Mouse (Mus musculus) thymus, postnatal 10 days (tissue): ENCODE results near the gene Etv4.

Experiments
- DNase-seq, 2 experiments: peaks; one replicate each; pipeline ENCODE4 v3.0.0; 2021; ENCODE audit warnings: low spot score in 2 of 2

Etv4 gene

DNA sequence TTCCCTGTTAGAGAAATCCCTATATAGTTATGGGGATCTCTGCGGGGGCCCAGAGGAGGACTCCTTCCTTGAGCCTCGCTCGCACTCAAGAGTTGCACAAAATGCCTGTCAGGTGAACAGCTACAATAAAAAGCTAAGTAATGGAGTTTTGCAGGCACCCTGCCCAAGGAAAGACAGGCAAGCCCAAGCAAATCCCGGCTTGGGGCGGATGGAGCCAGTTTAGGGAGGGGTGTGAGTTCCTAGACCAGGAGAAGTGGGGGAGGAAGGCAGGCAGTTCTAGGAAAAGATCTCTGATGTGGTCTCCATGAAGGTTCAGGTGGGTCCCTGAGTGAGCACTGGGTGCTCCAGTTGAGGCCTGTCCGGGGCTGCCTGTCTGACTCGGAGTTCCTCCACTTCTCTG lies 1.5 kb upstream of the Etv4 start:
- DNase-seq: no peak

DNA sequence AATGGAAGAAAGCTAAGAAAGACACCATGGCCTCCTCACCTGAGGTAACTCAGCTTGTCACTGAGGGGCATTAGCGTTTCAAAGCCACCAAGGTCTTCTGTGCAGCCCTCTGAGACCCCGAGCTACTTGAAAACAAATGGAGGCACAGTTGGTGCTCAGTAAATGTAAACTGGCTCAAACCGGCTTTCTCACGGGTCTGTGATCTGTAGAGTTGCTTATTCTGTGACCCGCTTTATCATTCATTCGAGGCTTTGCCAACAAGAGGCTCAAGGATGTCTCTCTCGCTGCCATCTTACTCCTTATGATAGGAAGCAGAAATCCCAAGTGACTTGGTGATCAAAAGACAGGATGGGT lies 658 bp upstream of the Etv4 start:
- no peak for DNase-seq

DNA sequence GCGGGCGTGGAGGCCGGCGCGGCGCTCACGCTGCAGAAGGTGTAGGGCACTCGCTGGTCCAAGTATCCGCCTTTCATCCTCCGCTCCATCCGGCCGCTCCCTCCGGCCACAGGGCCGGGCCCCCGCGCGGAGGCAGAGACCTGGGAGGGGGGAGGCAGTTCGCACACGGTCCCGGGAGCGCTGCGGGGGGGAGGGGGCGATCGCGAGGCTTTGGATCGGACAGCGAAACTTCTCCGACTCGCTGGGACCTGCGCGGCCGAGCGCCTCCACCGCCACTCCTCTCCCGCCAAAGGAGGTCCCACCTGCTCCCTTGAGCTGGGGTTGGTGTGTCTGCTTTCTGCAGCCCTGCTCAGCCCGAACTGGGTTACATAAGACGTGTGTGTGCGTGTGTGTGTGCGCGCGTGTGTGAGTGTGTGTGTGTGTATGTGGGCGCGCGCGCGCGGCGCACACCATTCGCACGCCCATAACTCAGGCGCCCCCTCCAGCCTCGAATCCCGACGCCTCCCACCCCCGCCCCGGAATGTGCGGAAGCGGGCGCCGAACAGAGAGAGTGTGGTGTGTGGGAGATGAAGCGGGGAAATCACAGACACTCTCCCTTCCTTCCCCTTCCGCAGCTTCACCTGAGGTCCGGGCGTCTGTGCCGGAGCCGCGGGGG lies 556 bp downstream of the Etv4 start:
- DNase-seq: peak; percentile 10 to 13

DNA sequence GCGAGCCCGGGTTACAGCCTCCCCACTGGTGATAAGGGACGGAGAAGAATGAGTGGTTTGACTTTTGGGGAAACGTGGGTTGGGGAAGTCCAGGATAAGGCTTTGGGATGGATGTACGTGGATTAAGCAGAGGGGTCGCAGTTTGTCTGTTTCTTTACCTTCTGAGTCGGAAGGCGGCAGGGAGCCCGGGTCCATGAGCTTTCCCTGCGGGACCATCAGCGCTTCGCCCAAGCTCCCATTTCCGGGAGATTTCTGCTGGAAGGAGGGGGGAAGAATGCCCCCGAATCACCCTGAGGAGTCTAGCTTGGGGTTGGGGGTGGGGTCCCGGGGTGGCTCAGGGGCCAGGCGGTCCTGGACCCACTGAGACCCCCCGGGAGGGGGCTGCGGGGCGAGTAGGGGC lies 1.1 kb downstream of the Etv4 start:
- DNase-seq: no peak

DNA sequence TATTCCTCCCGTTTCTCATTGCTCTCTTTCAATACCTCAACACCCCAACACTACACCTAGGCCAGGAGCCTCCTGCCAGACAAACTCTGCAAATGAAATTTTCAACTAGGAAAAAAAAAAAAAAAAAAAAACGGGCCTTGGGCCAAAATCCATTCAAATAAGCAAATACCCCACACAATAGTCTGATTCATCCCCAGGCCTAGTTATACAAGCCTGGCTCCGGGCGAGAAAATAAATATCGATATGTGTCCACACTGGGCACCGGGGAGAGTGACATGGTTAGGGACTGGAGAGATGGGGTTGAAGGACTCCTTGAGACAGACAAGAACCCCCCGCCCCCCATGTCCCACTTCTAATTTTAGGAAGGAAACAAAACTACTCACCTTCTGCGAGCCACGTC lies 1.6 kb downstream of the Etv4 start:
- DNase-seq: no peak

DNA sequence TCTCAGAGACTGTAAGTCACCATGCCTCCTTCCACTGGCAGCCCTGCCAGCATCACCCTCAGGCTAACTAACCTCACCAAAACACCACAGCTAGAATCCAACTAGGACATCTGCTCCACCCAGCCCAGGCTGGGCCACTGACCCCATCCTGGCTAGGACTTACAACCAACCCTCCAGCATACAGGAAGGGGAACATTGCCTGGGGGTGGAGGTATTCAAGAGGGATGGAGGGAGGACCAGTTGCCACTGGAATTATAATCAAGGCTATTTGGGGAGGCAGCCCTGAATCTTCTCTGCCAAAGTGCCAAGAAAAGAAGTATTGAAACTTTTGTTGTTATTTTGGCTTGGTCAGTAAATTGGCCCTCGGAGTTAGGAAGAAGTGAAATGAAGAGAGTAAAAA lies 2.0 kb downstream of the Etv4 start:
- no peak for DNase-seq

DNA sequence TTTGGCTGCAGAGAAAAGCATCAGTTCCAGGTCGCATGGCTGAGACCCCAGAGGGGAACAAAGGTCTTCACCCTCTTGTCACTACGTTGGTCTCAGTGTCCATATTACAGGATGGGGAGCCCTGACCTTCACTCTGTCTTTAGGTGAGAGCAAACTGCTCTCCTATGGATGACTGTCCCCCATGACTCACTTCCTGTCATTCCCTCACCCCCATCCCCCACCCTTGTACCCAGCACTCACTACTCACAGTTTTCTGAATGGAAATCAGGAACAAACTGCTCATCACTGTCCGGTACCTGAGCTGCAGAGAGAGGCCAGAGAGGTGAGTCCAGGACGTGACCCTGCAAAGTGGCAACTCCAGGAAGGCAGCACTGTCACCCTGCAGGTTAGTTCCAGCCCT lies 8.3 kb downstream of the Etv4 start:
- no peak for DNase-seq

DNA sequence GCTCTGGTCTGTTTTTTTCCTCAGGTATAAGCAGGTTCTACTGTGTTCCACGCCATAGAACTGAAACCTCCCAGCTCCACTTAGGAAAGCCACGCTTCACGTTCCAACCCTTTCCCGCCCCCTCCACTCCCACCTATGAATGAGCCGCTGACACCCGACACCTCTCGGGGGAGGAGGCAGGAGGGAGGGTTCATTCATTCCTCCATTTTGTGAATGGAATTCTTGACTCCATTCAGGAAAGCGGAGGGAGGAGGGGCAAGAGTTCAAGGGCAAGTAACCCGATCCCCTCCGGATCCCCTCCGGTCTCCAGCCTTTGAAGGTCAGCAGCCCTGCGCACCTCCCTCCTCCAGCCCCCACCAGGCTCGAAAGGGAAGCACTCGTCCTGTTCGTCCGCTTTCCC lies 12.7 kb downstream of the Etv4 start:
- no peak for DNase-seq

DNA sequence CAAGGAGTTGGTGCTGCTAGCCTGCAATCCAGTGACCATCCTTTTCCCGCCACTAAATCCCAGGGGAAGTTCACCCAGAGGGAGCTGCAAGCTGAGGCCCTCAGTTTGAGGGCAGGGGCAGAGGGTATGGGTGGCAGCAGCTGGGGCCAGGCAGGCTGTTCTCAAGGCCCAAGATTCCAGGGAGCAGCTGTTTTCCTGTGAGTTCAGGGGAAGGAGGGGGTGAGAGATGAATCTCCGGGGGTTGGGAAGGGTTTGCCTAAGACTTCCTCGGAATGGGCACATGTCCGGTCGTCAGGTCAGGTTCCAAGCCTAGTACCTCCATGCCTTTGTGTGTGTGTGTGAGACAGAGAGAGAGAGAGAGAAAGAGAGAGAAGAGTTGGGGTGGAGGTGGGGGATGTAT lies 13.1 kb downstream of the Etv4 start:
- no peak for DNase-seq

DNA sequence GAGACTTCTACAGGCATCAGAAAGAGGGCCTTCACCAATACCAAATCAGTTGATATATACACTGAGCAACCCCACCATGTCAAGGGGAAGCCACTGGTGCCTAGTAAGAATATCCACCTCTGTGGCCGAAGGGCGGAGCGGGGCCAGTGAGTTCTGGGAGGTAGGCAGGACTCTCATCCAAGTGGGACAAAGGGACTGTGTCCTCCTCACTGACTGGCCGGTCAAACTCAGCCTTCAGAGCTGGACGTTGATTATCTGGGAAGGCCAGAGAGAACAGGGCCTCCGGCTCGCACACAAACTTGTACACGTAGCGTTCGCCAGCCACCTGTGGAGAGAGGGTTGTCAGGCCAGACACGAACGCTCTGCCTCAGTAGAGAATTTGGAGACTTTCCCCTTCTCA lies 14.9 kb downstream of the Etv4 start:
- DNase-seq: no peak

DNA sequence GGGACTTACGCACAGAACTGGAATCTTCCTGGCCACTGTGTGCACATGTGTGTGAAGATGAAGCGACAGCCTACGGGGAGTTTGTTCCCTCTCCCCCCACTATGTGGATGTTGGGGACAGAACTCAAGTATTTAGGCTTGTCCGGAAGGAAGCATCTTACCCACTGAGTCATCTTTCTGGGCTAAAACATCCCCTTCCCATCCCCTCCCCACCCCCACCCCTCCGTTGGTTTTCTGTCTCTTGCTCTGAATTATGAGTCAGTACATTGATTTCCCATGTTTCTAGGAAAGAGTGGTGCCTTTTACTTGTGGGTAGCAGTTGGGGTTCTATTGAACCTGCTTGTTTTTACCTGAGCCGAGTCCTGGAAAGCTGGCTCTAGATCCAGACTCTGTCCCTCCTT lies 16.4 kb downstream of the Etv4 start:
- no peak for DNase-seq

DNA sequence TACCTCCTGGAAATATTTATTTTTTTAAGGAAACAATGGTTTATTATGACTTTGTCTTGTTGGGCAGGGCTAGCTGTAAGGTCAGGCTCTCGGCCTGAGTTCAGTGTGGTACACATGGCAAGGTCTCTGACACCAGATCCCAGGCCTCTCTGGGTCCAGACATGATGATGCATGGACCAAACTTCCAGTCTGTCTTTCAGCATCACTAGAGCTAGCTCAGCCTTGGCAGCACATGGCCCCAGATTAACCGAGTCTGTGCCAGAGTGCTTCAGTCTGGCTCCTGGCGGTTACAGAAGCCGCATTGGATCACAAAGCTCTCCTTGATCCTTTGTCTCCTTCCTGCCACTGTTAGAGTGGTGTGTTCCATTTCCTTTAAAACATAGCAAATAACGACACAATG lies 17.8 kb downstream of the Etv4 start:
- no peak for DNase-seq

DNA sequence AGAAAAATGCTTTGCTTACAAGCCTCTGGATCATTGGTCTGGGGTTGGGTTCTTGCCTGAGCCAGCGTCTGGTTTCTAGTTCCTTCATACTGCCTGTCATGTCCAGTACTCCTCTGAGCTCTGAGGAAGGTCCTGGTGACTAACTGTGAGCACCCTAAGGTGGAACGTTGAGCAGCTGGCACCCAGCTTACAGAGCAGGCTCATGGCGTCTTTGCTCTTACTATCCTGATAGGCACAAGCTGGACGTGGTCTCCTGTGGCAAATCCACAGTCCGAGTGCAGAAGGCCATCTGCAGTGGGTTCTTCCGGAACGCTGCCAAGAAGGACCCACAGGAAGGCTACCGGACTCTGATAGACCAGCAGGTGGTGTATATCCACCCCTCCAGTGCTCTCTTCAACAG lies 20.6 kb downstream of the Etv4 start:
- DNase-seq: no peak

DNA sequence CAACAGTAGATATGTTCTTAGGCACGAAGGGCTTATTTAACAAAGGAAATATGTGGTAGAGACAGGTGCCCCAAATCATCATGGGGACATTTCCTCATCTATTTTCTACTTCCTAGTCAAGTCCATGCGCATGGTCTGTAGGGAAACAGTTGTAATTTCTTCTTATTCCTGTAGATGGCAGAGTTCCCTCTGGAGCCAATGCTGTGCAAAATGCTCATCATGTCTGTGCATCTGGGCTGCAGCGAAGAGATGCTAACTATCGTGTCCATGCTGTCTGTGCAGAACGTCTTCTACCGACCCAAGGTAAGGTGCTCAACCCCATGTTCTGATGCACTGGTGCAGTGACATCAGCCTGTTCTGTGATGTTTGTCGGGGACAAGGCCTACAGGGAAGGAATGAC lies 21.4 kb downstream of the Etv4 start:
- DNase-seq: peak in 1 of 2 experiments; percentile 42

DNA sequence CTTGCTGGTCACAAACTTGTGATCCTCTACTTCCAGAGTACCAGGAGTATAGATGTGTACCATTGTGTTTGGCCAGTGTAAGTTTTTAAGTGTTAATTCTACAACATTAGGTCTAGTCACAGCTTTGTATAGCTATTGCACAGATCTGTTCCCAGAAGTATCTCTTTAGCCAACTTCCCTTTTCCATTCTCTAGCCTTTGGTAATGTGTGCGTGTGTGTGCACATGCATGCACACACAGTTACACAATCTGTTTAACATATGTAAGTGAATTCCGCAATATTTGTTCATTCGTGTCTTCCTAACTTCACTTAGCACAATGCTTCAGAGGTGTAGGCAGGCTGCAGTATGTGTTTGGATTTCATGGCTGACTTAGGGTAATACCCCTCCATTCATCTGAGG lies 25.6 kb downstream of the Etv4 start:
- no peak for DNase-seq

DNA sequence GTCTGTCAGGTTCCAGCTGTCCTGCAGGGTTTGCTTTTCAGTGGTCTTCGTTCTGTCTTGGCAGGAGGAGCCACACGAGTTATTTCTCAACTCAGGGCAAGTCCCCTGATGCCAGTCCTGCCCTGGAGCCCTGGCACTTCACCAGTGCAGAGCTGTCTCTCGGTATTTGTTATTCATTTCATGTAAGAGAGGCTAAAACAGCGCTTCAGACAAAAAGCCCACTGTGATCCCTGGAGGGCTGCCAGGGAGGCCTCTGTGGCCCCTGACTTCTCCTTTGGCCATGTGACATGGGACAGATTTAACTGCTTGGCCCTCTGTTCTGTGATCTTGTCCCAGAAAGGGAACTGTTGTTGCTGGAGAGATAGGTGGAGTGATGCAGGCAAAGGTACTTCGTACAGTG lies 26.7 kb downstream of the Etv4 start:
- DNase-seq: no peak

DNA sequence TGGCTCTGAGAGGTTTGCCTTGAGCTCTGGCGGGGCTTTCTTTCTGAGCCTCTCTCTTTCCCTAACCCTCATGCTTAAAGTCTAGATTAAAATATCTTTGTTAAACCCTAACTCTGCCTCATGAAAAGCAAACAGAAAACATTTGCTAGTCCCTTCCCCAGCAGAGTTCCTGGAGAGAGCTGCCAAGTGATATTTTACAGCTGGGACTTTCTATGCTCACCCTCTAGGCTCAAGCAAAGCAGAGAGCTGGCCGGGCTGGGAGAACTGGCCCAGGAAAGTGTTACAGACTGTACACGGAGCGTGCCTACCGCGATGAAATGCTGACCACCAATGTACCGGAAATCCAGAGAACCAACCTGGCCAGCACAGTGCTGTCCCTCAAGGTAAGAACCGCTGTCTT lies 27.8 kb downstream of the Etv4 start:
- no peak for DNase-seq

DNA sequence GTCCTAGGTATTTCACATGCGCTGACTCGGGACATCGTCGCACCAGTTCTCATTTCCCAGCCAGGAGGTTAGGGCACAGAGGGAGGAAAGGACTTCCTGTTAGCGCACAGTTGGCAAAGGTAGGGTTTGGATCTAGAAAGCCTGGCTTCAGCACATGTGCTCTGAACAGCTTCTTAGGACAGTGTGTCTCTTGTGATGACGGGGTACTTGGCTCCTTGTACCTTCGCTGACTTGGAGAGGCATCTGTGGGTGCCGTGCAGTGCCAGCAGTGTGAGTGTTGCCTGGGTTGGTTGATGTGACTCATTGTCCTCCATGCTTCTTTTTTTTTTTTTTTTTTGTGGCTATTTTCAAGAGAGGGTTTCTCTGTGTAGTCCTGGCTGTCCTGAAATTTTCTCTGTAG lies 28.6 kb downstream of the Etv4 start:
- DNase-seq: no peak

DNA sequence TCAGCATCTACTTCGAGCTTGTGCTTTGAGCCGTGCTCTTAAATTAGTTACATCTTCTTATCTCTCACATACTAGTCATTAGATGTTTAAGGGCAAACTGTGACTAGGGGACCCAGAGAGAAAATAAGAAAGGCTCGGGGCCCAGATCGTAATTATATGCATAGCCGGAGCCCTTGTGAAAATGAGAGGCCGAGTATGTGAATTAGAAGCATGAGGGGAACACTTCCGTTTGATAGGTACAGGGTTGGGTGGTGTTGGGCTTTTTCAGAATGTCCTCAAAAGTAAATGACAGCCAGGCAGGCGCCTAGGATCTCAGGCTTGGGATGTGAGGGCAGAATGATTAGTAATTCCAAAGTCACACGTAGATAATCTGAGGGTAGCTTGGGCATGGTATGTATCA lies 51.6 kb downstream of the Etv4 start:
- no peak for DNase-seq

DNA sequence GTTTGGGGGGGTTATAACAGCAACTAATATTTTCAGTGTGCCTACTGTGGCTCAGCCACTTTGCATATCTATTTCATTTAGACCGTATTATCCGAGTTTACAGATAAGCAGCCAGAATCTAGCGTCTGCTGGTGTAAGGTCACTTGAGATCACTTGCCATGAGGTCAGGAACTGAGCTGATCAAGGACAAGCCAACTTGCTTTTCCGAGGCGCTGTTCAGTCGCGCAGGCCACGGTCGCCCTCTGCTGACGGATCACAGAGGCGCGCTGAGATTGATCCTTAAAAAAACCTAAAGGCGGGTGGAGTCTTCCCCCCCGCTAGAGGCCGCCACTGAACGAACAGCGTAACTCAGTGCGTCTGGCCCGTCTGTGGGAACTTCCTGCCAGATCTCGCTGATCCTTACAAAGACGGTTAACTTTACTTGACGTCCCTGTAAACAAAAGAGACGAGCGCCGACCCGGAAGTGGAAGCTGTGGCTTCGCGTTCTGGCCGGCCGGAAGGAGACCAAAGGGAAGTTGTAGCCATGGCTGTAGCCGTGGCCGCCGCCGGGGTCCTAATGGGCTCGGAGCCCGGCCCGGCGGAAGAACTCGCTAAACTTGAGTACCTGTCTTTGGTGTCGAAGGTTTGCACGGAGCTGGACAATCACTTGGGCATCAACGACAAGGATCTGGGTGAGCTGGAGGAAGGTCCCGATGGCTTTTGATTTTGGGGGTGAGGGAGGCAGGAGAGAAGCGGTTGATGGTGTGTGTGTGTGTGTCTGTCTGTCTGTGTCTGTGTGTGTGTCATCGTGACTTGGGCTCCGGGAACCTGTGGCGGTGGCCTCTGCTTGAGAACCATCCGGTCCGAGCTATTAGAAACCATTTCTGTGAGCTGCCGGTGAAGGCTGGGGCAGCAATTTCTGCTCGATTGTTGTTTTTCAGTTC lies 52.4 kb downstream of the Etv4 start, which contains the start of gene Dhx8:
Dhx8 (plus strand) TSS at position 402 of the 923 bp plus-strand sequence.
- DNase-seq: peak; percentile 93 to 99

DNA sequence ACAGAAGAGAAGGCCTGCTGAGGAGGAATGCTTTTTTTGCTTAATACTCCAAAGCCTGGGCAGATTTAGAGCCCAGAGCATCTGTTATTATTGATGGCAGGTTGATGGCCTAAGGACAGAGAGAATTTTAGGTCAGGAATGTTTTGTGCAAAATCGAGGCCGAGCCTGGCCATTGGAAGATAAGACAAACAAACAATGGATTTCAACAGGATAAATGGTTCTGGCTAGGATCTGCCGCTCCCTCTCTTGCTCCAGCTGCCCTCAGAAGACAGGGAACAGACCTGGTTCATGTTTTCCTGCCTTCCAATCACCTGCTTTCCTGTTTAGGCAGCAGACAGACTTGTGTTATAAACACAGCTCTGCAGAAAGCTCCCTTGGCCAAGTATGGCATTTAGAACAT lies 55.9 kb downstream of the Etv4 start:
- DNase-seq: no peak

DNA sequence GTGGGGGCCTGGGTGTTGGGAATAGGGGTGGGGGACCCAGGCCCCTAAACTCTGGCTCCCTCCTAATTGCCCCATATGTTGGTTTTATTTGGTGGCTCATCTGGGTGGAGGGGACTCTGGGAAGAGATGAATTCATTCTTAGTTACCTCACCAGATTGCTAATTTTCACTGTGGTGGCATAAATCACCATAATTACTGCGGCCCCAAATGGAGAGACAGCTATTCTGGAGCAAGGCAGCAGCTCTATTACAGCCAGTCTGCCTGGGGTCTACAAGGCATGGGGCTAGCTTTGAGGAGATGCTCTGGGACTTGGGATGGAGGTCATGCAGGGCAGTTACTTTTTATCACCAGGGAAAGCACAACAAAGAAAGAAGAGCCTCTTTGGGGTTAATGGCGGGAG lies 58.4 kb downstream of the Etv4 start:
- no peak for DNase-seq

DNA sequence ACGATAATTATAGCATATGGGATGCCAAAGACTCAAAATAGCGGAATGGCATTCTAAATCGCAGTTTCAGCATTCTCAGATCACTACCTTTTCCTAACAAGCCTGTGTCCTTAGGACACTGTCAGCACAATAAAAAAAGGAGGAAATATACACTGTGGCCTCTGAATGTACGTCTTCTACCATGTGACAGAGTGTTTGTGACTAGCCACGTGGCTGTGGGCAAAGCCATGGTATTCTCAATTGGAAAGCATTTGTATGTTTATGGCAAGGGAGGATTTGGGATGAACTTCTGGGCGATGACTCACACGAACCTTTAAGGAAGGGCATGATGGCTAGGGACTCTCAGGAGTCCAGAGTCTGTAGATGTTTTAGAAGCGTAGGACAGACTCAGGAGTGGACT lies 60.1 kb downstream of the Etv4 start:
- DNase-seq: no peak
